Mouse (Mus musculus): Measurements from ENCODE around the gene Leng9. TPM values are rescaled to one million over a fixed set of nuclear protein-coding genes. Genes with fewer than 3 reads are reported as not detected.
A peak's percentile ranks its signal among the peaks of the same experiment; 100 is the strongest.

The Leng9 gene
- polyA plus RNA-seq, 1 experiment from 2014 or later = 3.4 TPM

DNA sequence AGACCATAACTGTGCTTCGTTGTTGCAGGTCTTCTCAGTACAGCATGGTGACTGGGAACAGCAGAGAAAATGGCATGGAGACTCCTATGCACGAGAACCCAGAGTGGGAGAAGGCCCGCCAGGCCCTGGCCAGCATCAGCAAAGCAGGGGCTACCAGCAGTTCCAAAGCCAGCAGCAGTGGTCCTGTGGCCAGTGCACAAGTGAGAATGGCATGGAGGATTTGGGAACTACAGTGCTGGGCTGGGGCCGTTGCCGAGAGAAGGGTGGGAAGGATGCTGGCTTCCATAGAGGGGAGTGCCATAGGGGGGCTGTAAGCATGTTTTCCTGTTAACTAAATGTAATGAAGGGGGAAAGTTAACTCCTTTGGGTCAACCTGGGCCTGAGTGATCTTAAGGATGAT lies 10.8 kb downstream of the Leng9 start:
- Histone ChIP-seq H3K36me3 (ENCODE audit: control insufficient read depth, insufficient read depth, low read length) (peaks cover 59% of the 10 kb centered on the region), H3K27ac (replicated peaks; ENCODE audit: low read depth, low read length) (no peak overlapping the region), H3K9me3 (ENCODE audit: control insufficient read depth, low read length) (no peaks in the 10 kb centered on the region), H3K4me3 (replicated peaks; ENCODE audit: low read depth, low read length) (no peak overlapping the region), H3K4me1 (ENCODE audit: control insufficient read depth, insufficient read depth, low read length) (peaks cover 8% of the 10 kb centered on the region; the same call in 1 of the 2 replicates), H3K27me3 (ENCODE audit: control insufficient read depth, insufficient read depth, low read length) (no peaks in the 10 kb centered on the region), H3K4me2 (ENCODE audit: low read length) (no peak overlapping the region), H3K9ac (replicated peaks; ENCODE audit: low read length) (no peak overlapping the region)
- DNase-seq (no peak), ATAC-seq (ENCODE audit: low FRiP score, low TSS enrichment) (no peak)
- WGBS = 95% methylated on average over 5 of the region's 5 CpGs

DNA sequence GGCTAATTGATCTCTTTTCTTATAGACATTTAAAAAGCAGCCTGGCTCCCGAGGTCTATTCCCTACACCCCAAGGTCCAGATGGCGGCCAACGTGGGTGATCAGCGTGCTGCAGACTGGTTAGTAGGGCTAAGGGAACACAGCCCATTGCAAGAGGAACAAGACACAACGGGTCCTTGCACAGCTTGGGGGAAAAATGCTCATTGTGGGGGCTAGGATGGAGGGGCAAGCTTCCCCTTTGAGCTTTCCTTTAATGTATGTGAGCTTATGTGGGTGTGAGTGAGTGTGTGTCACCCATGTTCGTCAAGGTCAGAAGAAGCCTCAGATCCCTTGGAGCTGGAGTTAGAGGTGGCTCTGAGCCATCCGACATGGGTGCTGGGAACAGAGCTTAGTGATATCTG lies 11.5 kb downstream of the Leng9 start:
- Histone ChIP-seq H3K9ac (replicated peaks; ENCODE audit: low read length) (no peak overlapping the region), H3K4me3 (replicated peaks; ENCODE audit: low read depth, low read length) (no peak overlapping the region), H3K27me3 (ENCODE audit: control insufficient read depth, insufficient read depth, low read length) (no peaks in the 10 kb centered on the region), H3K27ac (replicated peaks; ENCODE audit: low read depth, low read length) (no peak overlapping the region), H3K36me3 (ENCODE audit: control insufficient read depth, insufficient read depth, low read length) (peaks cover 54% of the 10 kb centered on the region), H3K4me1 (ENCODE audit: control insufficient read depth, insufficient read depth, low read length) (peaks cover 8% of the 10 kb centered on the region; the same call in 1 of the 2 replicates), H3K4me2 (ENCODE audit: low read length) (peak overlapping the region; percentile 2; the same call in 1 of the 2 replicates), H3K9me3 (ENCODE audit: control insufficient read depth, low read length) (no peaks in the 10 kb centered on the region)
- no peak for DNase-seq
- ATAC-seq (ENCODE audit: low FRiP score, low TSS enrichment) = no peak
- 92% methylated on average over 7 of the region's 7 CpGs for WGBS

DNA sequence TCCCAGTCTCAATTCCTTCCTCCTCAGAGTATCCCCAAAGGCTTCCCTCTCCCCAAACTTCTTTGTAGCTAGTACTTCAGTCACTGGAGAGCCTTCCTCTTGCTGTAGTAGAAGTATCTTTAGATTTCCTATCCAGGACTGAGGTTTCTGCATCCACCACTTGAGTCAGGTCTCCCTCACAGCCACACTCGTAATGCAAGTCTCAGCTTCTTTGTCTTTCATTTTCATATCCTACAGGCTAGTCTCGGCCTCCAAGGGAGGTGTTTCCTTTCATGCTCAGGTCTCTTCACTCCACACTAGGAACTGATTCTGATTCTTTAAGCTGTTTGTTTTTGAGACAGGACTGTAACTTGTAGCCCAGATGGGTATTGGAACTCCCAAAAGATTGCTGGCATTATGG lies 12.0 kb downstream of the Leng9 start:
- 85% methylated on average over 2 of the region's 2 CpGs for WGBS
- Histone ChIP-seq H3K4me1 (ENCODE audit: control insufficient read depth, insufficient read depth, low read length) (peaks cover 8% of the 10 kb centered on the region; the same call in 1 of the 2 replicates), H3K27me3 (ENCODE audit: control insufficient read depth, insufficient read depth, low read length) (no peaks in the 10 kb centered on the region), H3K36me3 (ENCODE audit: control insufficient read depth, insufficient read depth, low read length) (peaks cover 53% of the 10 kb centered on the region), H3K9ac (replicated peaks; ENCODE audit: low read length) (no peak overlapping the region), H3K4me3 (replicated peaks; ENCODE audit: low read depth, low read length) (peak overlapping the region; percentile 78; the same call in 1 of the 2 replicates), H3K27ac (replicated peaks; ENCODE audit: low read depth, low read length) (no peak overlapping the region), H3K4me2 (ENCODE audit: low read length) (peak overlapping the region; percentile 72), H3K9me3 (ENCODE audit: control insufficient read depth, low read length) (no peaks in the 10 kb centered on the region)
- DNase-seq (no peak), ATAC-seq (ENCODE audit: low FRiP score, low TSS enrichment) (no peak)

DNA sequence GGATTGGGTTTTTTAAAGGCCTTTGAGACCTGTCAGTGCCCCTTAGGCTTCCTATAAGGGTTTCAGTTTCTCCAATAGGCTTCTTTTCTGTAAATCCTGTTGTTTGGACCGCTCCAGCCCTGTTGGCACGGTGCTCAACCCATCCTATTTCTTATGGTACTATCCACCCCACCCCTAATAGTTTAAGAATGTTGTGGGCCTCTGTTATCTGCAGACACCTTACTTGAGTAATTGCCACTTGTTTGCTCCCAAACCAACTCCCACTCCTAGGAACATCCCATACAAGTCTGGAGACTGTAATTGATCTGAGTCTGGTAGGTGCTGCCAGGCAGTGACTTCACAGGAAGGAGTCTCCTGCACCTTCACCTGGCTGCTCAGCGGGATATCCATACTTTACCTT lies 12.4 kb downstream of the Leng9 start:
- 53% methylated on average over 3 of the region's 3 CpGs for WGBS
- DNase-seq (no peak), ATAC-seq (ENCODE audit: low FRiP score, low TSS enrichment) (no peak)
- Histone ChIP-seq H3K4me3 (replicated peaks; ENCODE audit: low read depth, low read length) (peak overlapping the region; percentile 78), H3K9me3 (ENCODE audit: control insufficient read depth, low read length) (no peaks in the 10 kb centered on the region), H3K9ac (replicated peaks; ENCODE audit: low read length) (peak overlapping the region; percentile 83), H3K27ac (replicated peaks; ENCODE audit: low read depth, low read length) (peak overlapping the region; percentile 98), H3K4me2 (ENCODE audit: low read length) (peak overlapping the region; percentile 72), H3K27me3 (ENCODE audit: control insufficient read depth, insufficient read depth, low read length) (no peaks in the 10 kb centered on the region), H3K4me1 (ENCODE audit: control insufficient read depth, insufficient read depth, low read length) (peaks cover 8% of the 10 kb centered on the region; the same call in 1 of the 2 replicates), H3K36me3 (ENCODE audit: control insufficient read depth, insufficient read depth, low read length) (peaks cover 53% of the 10 kb centered on the region)

DNA sequence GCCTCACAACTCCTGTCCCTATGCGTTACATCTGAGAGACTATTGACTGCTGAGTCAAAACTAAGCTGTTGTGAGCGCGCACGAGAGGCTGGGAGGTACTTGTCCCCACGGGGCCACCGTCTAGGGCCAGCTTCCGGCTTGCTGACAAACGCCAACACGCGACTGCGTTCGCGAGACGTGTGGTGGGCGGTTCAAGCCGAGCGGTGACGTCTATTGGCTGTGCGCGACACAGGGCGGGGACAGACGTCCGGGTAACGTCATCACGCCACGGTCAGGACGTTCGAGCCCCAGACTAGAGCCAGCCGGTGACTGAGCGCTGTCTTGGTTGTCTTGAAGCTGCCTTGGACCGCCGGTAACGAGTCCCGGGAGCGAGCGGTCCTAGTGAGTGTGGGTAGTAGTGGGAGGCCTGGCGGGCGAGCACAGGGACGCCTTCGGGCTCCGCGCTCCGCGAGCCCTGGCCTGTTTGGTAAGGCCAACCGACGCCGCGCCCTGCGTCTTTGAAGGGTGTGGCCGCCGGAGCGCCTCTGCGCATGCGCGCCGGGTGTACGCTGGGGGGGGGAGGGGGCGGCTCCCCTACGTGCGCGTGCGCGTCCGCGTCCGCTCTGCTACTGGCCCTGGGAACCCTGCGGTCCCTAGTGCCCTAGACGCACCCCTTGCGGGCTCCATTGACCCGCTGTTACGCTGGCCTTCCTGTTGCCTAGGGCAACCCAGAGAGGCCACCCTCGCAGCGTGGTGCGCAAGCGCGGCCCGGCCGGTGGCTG lies 13.2 kb downstream of the Leng9 start, which contains the start of gene Leng8:
TSS of gene Leng8 (plus strand) at position 269 of the 761 bp plus-strand sequence.
- peak; percentile 99 for DNase-seq
- Histone ChIP-seq H3K36me3 (ENCODE audit: control insufficient read depth, insufficient read depth, low read length) (peaks cover 47% of the 10 kb centered on the region), H3K4me3 (replicated peaks; ENCODE audit: low read depth, low read length) (peak within 1 kb of the TSS; percentile 78), H3K4me1 (ENCODE audit: control insufficient read depth, insufficient read depth, low read length) (peaks cover 8% of the 10 kb centered on the region; the same call in 1 of the 2 replicates), H3K9me3 (ENCODE audit: control insufficient read depth, low read length) (no peaks in the 10 kb centered on the region), H3K27ac (replicated peaks; ENCODE audit: low read depth, low read length) (peak within 1 kb of the TSS; percentile 98), H3K4me2 (ENCODE audit: low read length) (peak within 1 kb of the TSS; percentile 72), H3K9ac (replicated peaks; ENCODE audit: low read length) (peak within 1 kb of the TSS; percentile 83), H3K27me3 (ENCODE audit: control insufficient read depth, insufficient read depth, low read length) (no peaks in the 10 kb centered on the region)
- peak; percentile 99 for ATAC-seq (ENCODE audit: low FRiP score, low TSS enrichment)
- WGBS = under 1% methylated on average over 71 of the region's 78 CpGs

DNA sequence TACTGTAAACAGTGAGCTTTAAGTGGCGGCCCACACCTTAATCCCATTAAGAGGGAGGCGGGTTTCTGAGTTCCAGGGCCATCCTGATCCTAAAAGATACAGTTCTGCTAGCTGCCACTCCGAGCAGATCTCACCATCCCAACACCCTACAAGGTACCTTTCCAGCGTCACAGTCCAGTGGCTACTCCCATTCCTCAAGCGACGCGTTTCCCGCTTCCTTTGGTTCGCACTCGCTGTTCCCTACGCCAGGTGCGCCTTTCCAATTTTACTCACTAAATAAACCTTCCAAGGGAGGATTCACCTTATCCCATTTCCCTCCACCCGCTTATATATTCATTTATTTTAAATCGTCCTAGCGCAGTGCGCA lies 13.8 kb downstream of the Leng9 start:
- no peaks in the 10 kb centered on the region for H3K27me3 ChIP-seq (ENCODE audit: control insufficient read depth, insufficient read depth, low read length)
- peak overlapping the region; percentile 98 for H3K27ac ChIP-seq (replicated peaks; ENCODE audit: low read depth, low read length)
- under 1% methylated on average over 16 of the region's 16 CpGs for WGBS
- DNase-seq (no peak), ATAC-seq (ENCODE audit: low FRiP score, low TSS enrichment) (peak; percentile 21)
- H3K4me2 ChIP-seq (ENCODE audit: low read length) = peak overlapping the region; percentile 72
- H3K4me3 ChIP-seq (replicated peaks; ENCODE audit: low read depth, low read length) = peak overlapping the region; percentile 78
- peaks cover 8% of the 10 kb centered on the region; the same call in 1 of the 2 replicates for H3K4me1 ChIP-seq (ENCODE audit: control insufficient read depth, insufficient read depth, low read length)
- H3K36me3 ChIP-seq (ENCODE audit: control insufficient read depth, insufficient read depth, low read length) = peaks cover 41% of the 10 kb centered on the region
- peak overlapping the region; percentile 31 for H3K9ac ChIP-seq (replicated peaks; ENCODE audit: low read length)
- H3K9me3 ChIP-seq (ENCODE audit: control insufficient read depth, low read length) = no peaks in the 10 kb centered on the region

DNA sequence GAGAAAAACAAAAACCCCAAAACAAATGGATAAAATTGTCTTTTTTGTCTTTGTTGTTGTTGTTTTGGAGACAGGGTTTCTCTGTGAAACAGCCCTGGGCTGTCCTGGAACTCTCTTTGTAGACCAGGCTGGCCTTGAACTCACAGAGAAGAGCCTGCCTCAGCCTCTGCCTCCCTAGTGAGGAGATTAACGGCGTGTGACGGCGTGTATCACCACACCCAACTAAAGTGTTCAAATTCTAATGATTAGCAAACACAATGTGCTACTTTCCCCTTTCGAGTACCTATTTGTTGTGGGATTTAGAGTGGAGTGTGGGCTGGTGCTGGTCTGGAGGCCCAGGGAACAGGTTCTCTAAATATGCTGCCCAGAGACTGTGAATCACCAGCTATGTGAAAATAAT lies 15.3 kb downstream of the Leng9 start:
- Histone ChIP-seq H3K4me1 (ENCODE audit: control insufficient read depth, insufficient read depth, low read length) (peaks cover 8% of the 10 kb centered on the region; the same call in 1 of the 2 replicates), H3K4me2 (ENCODE audit: low read length) (no peak overlapping the region), H3K4me3 (replicated peaks; ENCODE audit: low read depth, low read length) (no peak overlapping the region), H3K9ac (replicated peaks; ENCODE audit: low read length) (no peak overlapping the region), H3K36me3 (ENCODE audit: control insufficient read depth, insufficient read depth, low read length) (peaks cover 26% of the 10 kb centered on the region), H3K27me3 (ENCODE audit: control insufficient read depth, insufficient read depth, low read length) (no peaks in the 10 kb centered on the region), H3K27ac (replicated peaks; ENCODE audit: low read depth, low read length) (no peak overlapping the region), H3K9me3 (ENCODE audit: control insufficient read depth, low read length) (no peaks in the 10 kb centered on the region)
- WGBS = 82% methylated on average over 5 of the region's 5 CpGs
- DNase-seq (no peak), ATAC-seq (ENCODE audit: low FRiP score, low TSS enrichment) (no peak)

DNA sequence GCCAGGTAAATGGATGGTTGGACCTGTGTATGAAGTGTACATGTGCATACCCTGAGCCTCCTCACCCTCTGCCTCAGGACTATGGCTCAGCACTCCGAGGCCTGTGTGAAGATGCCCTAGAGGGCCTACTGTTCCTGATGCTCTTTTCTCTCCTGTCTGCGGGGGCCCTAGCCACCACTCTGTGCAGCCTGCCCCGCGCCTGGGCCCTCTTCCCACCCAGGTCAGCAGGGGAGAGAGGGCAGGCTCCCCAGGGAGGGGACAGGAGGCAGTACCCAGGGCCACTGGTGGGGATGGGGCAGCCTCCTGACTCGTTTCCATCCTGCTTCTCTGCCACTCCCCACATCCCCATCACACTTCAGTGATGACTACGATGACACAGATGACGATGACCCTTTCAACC lies 17.2 kb downstream of the Leng9 start:
- H3K27ac ChIP-seq (replicated peaks; ENCODE audit: low read depth, low read length) = no peak overlapping the region
- no peak overlapping the region for H3K4me2 ChIP-seq (ENCODE audit: low read length)
- DNase-seq = no peak
- 89% methylated on average over 7 of the region's 7 CpGs for WGBS
- peaks cover 4% of the 10 kb centered on the region; the same call in 1 of the 2 replicates for H3K4me1 ChIP-seq (ENCODE audit: control insufficient read depth, insufficient read depth, low read length)
- peaks cover 23% of the 10 kb centered on the region; the same call in 1 of the 2 replicates for H3K36me3 ChIP-seq (ENCODE audit: control insufficient read depth, insufficient read depth, low read length)
- no peaks in the 10 kb centered on the region for H3K27me3 ChIP-seq (ENCODE audit: control insufficient read depth, insufficient read depth, low read length)
- ATAC-seq (ENCODE audit: low FRiP score, low TSS enrichment) = no peak
- H3K4me3 ChIP-seq (replicated peaks; ENCODE audit: low read depth, low read length) = no peak overlapping the region
- H3K9me3 ChIP-seq (ENCODE audit: control insufficient read depth, low read length) = no peaks in the 10 kb centered on the region
- no peak overlapping the region for H3K9ac ChIP-seq (replicated peaks; ENCODE audit: low read length)

DNA sequence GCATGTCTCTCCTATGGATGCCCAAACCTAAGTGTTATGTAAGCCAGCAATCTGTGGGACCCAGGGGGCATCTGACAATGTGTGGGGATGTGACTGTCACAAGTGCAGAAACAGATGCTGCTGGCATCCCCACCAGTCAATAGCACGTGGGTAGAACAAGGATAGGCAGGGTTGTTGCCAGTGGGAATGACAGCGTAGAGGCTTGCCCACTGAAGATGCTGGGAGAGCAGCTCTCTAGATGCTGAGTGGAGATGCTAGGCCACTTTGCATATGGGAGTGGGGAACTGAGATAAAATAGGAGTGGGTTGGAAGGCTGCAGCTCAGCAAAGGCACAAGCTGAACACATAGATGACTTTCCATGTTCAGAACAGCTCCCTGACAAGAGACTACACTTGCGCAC lies 17.6 kb downstream of the Leng9 start:
- Histone ChIP-seq H3K4me3 (replicated peaks; ENCODE audit: low read depth, low read length) (no peak overlapping the region), H3K9ac (replicated peaks; ENCODE audit: low read length) (no peak overlapping the region; the same call in 1 of the 2 replicates), H3K4me1 (ENCODE audit: control insufficient read depth, insufficient read depth, low read length) (peaks cover under 1% of the 10 kb centered on the region; the same call in 1 of the 2 replicates), H3K27ac (replicated peaks; ENCODE audit: low read depth, low read length) (no peak overlapping the region), H3K27me3 (ENCODE audit: control insufficient read depth, insufficient read depth, low read length) (no peaks in the 10 kb centered on the region), H3K9me3 (ENCODE audit: control insufficient read depth, low read length) (no peaks in the 10 kb centered on the region), H3K36me3 (ENCODE audit: control insufficient read depth, insufficient read depth, low read length) (peaks cover 27% of the 10 kb centered on the region; the same call in 1 of the 2 replicates), H3K4me2 (ENCODE audit: low read length) (no peak overlapping the region)
- no peak for DNase-seq
- 97% methylated on average over 3 of the region's 3 CpGs for WGBS
- no peak for ATAC-seq (ENCODE audit: low FRiP score, low TSS enrichment)
